8 mouse cellular contexts compared by ENCODE assay signal in genomic region chr10:30810967-30811293, GRCm38 (mm10). TPM values are rescaled to one million over a fixed set of nuclear protein-coding genes. Genes with fewer than 3 reads are reported as not detected.
DNase-seq lines count a peak whose midpoint lies in the region; ATAC-seq lines count a peak whose summit lies in the region.

No protein-coding gene starts in this region.

- H3K27ac ChIP-seq in hindbrain, embryonic 14.5 days: peak overlapping the region; percentile 3; the same call in 1 of the 2 replicates

- peak; percentile 88 for DNase-seq in R1 (ENCODE audit: low read depth, low spot score)
- DNase-seq in cerebellum, postnatal 14 days: peak; percentile 86 to 96
- DNase-seq in frontal cortex, postnatal 25 days (ENCODE audit: low spot score in 2 of 2): peak; percentile 66 to 77
- peak; percentile 99 for DNase-seq in hindbrain, embryonic 14.5 days (ENCODE audit: low spot score)
- DNase-seq in left cerebral cortex, adult 11 months (ENCODE audit: low spot score): peak; percentile 93
- DNase-seq in lung, postnatal 4 days: peak; percentile 65 to 84
- peak; percentile 80 for DNase-seq in retina, postnatal 7 days (ENCODE audit: low read depth, low spot score)
- peak; percentile 64 for DNase-seq in urinary bladder, postnatal 14 days (ENCODE audit: low spot score)

- peak; percentile 96 for ATAC-seq in hindbrain, embryonic 14.5 days (ENCODE audit: low FRiP score)

- peak overlapping the region; percentile 40 for H3K4me3 ChIP-seq in hindbrain, embryonic 14.5 days (replicated peaks; ENCODE audit: low read length)

- H3K36me3 ChIP-seq in hindbrain, embryonic 14.5 days (replicated peaks; ENCODE audit: control insufficient read depth, insufficient read depth): no peaks in the 10 kb centered on the region

- peak overlapping the region; percentile 39 for H3K4me2 ChIP-seq in hindbrain, embryonic 14.5 days (replicated peaks)

- no peaks in the 10 kb centered on the region for H3K27me3 ChIP-seq in hindbrain, embryonic 14.5 days (ENCODE audit: control insufficient read depth, insufficient read depth, low read length)

- 10% methylated on average over 11 of the region's 11 CpGs for WGBS in hindbrain, embryonic 14.5 days

- peak overlapping the region; percentile 25 for H3K9ac ChIP-seq in hindbrain, embryonic 14.5 days

- no peaks in the 10 kb centered on the region for H3K4me1 ChIP-seq in hindbrain, embryonic 14.5 days (replicated peaks; ENCODE audit: control insufficient read depth, insufficient read depth, low read length)

- no peaks in the 10 kb centered on the region for H3K9me3 ChIP-seq in hindbrain, embryonic 14.5 days (ENCODE audit: control insufficient read depth, low read length)

RNA-seq across cellular contexts. Expression of gene Ncoa7, which starts 7.8 kb away (rescaled TPM):
- 23.9 and 26.6 TPM in 2 replicates for polyA plus RNA-seq in hindbrain, embryonic 14.5 days (2014; fragmentation: Nextera tagmentation; extraction: Ambion mirVana)

RNA-seq across cellular contexts. Expression of gene Hey2, which starts 31.7 kb away (rescaled TPM):
- 5.3 and 5.6 TPM in 2 replicates for polyA plus RNA-seq in hindbrain, embryonic 14.5 days (2014; fragmentation: Nextera tagmentation; extraction: Ambion mirVana)

Comparison
In these comparisons a context has a peak if more than half of its experiments do, and no peak if none do; other contexts are left out.
1. Peak in every context shown above with its lines: DNase-seq, ATAC-seq, H3K4me3 ChIP-seq and H3K27ac ChIP-seq.